Mouse (Mus musculus) hindbrain, embryonic 16.5 days (tissue): ENCODE measurements around the gene Arpc2. TPM values are rescaled to one million over a fixed set of nuclear protein-coding genes. Genes with fewer than 3 reads are reported as not detected.

Experiments used
- ATAC-seq: fragments of 200-750 bp; cut with Nextera tagmentation; 2 replicates; pipeline ENCODE4 v1.8.0; 2017; ENCODE audit warnings: moderate TSS enrichment, moderate library complexity
- H3K27ac ChIP-seq: fragments of 300-500 bp; sonication (generic); 2 replicates; pipeline ENCODE4 v1.5.1; 2014; ENCODE audit warnings: low read depth, mild to moderate bottlenecking, control low read depth, low read length, moderate library complexity
- H3K27me3 ChIP-seq: fragments of 300-500 bp; sonication (generic); replicated peaks from 2 replicates; pipeline ENCODE4 v1.6.1; 2014; ENCODE audit warnings: low read length; ENCODE audit not compliant: control insufficient read depth, insufficient read depth
- H3K36me3 ChIP-seq: fragments of 300-500 bp; sonication (generic); 2 replicates; pipeline ENCODE4 v1.6.1; 2014; ENCODE audit warnings: mild to moderate bottlenecking, low read length, moderate library complexity, mixed read lengths; ENCODE audit not compliant: control insufficient read depth, insufficient read depth
- H3K4me1 ChIP-seq: fragments of 300-500 bp; sonication (generic); 2 replicates; pipeline ENCODE4 v1.6.1; 2014; ENCODE audit warnings: low read depth, low read length; ENCODE audit not compliant: control insufficient read depth, insufficient read depth
- H3K4me2 ChIP-seq: fragments of 300-500 bp; sonication (generic); 2 replicates; pipeline ENCODE4 v1.6.1; 2014; ENCODE audit warnings: mild to moderate bottlenecking, low read length, control low read depth, moderate library complexity
- H3K4me3 ChIP-seq: fragments of 300-500 bp; sonication (generic); 2 replicates; pipeline ENCODE4 v1.5.1; 2014; ENCODE audit warnings: mild to moderate bottlenecking, low read length, control low read depth, moderate library complexity
- H3K9ac ChIP-seq: fragments of 300-500 bp; sonication (generic); 2 replicates; pipeline ENCODE4 v1.6.1; 2014; ENCODE audit warnings: low read depth, mild to moderate bottlenecking, control low read depth, low read length, moderate library complexity
- H3K9me3 ChIP-seq: fragments of 300-500 bp; sonication (generic); 2 replicates; pipeline ENCODE4 v1.6.1; 2014; ENCODE audit warnings: mild to moderate bottlenecking, low read length, moderate library complexity; ENCODE audit not compliant: control insufficient read depth
- WGBS: fragments of 180-500 bp; shearing (Covaris S2); extraction: QIAGEN DNeasy Blood & Tissue Kit; methylation state at CpG from one replicate; pipeline ENCODE4 v1.1.7; 2014; 5-methylcytosine and 5-hydroxymethylcytosine counted together
- polyA plus RNA-seq: library from polyadenylated mRNA; unstranded; fragments of >200 nt; fragmentation: Nextera tagmentation; extraction: Ambion mirVana; gene quantifications from 2 replicates; pipeline ENCODE4 v1.2.1, GENCODE M21; 2015

Arpc2 gene
- polyA plus RNA-seq, 1 experiment from 2014 or later = 415 TPM

DNA sequence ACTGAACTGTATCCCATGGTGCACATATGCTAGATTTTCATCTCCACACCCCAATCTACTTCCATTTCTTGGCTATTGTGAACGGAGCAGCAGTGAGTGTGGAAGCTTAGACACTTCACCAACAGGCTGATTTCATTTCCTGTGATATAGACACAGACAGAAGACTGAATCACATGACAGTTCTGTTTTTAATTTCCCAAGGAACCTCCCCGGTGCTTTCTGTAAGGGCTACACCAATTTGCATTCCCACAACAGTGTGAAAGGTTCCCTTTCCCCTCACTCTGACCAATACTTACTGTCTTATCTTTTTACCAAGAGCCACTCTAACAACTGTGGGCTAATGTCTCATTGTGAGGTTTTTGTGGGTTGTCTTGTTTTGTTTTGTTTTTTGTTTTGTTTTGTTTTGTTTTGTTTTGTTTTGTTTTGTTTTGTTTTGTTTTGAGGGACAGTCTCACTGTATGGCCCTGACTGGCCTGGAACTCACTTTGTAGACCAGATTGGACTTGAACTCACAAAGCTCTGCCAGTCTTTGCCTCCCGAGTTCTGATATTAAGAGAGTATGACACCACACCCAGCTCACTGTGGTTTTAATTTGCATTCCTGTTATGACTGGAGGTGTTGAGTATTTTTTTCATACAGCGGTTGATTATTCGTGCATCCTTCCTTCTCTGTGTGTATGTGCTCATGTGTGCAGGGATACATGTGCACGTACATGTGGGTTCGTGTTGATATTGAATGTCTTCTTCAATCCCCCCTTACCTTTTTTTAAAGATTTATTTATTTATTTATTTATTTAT is 34.6 kb upstream of the Arpc2 start:
- ATAC-seq = no peak
- Histone ChIP-seq H3K4me1 (no peaks in the 10 kb centered on the region), H3K27me3 (no peaks in the 10 kb centered on the region), H3K9ac (no peak overlapping the region), H3K9me3 (no peaks in the 10 kb centered on the region), H3K36me3 (no peaks in the 10 kb centered on the region), H3K4me3 (no peak overlapping the region), H3K4me2 (no peak overlapping the region), H3K27ac (no peak overlapping the region)
- 87% methylated on average over 7 of the region's 7 CpGs for WGBS

DNA sequence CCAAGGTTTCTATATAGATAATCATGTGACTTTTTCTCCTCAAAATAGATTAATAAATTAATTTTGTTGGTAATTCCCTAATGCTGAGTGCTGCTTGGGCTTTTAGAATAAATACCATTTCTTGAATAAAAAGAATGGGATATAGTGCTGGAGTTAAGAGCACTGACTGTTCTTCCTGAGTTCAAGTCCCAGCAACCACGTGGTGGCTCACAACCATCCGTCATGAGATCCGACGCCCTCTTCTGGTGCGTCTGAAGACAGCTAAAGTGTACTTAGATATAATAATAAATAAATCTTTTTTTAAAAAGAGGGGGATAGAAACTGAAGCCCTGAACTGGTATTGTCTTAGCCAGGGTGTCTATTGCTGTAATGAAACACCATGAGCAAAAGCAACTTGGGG is 32.4 kb upstream of the Arpc2 start:
- Histone ChIP-seq H3K4me1 (no peaks in the 10 kb centered on the region), H3K27ac (no peak overlapping the region), H3K36me3 (no peaks in the 10 kb centered on the region), H3K9ac (no peak overlapping the region), H3K4me3 (no peak overlapping the region), H3K27me3 (no peaks in the 10 kb centered on the region), H3K4me2 (no peak overlapping the region), H3K9me3 (no peaks in the 10 kb centered on the region)
- 61% methylated on average over 5 of the region's 5 CpGs for WGBS
- no peak for ATAC-seq

DNA sequence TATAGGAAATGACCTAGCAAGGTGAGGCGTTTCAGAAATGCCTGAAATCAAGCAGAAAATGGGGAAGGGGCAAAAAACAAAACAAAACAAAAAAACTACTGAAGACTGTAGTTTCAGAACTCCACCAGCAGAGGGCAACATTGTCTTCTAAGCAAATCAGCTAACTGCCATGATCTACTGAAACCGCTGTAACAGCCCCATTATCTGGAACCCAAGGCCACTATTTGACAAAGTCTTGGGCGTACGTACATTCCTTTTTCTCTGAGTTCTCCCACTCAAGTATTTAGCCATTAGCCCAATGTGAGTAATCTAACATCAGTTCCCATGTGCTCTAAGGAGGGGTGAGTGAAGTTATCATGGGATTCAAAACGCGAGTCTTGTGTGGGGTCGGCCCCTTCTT is 30.0 kb upstream of the Arpc2 start:
- no peaks in the 10 kb centered on the region for H3K4me1 ChIP-seq
- H3K9me3 ChIP-seq = no peaks in the 10 kb centered on the region
- H3K4me2 ChIP-seq = no peak overlapping the region
- no peak overlapping the region for H3K9ac ChIP-seq
- WGBS = 64% methylated on average over 7 of the region's 7 CpGs
- H3K27me3 ChIP-seq = no peaks in the 10 kb centered on the region
- no peaks in the 10 kb centered on the region for H3K36me3 ChIP-seq
- H3K4me3 ChIP-seq = no peak overlapping the region
- no peak for ATAC-seq
- H3K27ac ChIP-seq = no peak overlapping the region

DNA sequence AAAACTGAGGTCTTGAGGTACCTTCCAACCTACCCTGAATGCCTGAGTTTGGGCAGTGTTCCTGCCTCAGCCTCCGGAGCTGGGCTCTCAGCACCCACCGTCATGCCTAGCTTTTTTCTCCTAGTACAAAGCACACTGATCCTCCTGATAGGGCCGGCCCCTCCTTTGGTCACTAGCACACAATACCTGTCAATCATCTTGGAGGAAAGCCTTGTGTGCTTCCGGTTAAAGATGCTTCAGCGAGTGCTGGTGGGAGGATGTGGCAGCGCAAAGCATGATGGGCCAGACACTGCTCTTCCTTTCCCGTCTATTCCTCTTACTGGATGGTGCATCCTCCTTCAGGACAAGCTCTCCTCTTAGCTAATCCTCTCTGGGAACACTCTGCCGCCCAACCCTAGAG is 29.2 kb upstream of the Arpc2 start:
- no peak overlapping the region for H3K4me3 ChIP-seq
- H3K4me1 ChIP-seq = no peaks in the 10 kb centered on the region
- no peaks in the 10 kb centered on the region for H3K27me3 ChIP-seq
- no peak for ATAC-seq
- H3K27ac ChIP-seq = no peak overlapping the region
- H3K9me3 ChIP-seq = no peaks in the 10 kb centered on the region
- no peaks in the 10 kb centered on the region for H3K36me3 ChIP-seq
- H3K4me2 ChIP-seq = no peak overlapping the region
- WGBS = 66% methylated on average over 8 of the region's 8 CpGs
- no peak overlapping the region for H3K9ac ChIP-seq

DNA sequence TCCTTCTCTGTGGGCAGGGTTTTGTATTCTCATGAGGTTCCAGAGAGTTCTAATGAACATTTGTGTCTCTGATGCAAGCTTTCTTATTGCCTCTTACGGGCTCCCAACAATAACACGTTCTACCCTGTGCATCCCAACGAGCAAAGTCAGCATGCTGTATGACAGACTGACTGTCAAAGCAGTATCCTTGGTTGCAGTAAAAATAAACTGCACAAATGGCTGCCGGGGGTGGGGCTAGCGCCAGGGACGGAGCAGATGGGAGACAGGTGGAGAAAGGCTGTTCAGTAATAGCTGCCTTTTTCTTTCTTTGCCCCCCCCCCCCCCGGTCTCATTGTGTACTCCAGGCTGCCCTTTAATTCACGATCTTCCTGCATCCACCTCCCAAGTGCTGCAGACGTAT is 28.0 kb upstream of the Arpc2 start:
- no peaks in the 10 kb centered on the region for H3K27me3 ChIP-seq
- no peak overlapping the region for H3K4me3 ChIP-seq
- ATAC-seq = no peak
- no peak overlapping the region; the same call in 1 of the 2 replicates for H3K9ac ChIP-seq
- no peaks in the 10 kb centered on the region for H3K4me1 ChIP-seq
- H3K36me3 ChIP-seq = no peaks in the 10 kb centered on the region
- H3K4me2 ChIP-seq = no peak overlapping the region
- no peak overlapping the region for H3K27ac ChIP-seq
- no peaks in the 10 kb centered on the region for H3K9me3 ChIP-seq
- WGBS = 47% methylated on average over 8 of the region's 9 CpGs

DNA sequence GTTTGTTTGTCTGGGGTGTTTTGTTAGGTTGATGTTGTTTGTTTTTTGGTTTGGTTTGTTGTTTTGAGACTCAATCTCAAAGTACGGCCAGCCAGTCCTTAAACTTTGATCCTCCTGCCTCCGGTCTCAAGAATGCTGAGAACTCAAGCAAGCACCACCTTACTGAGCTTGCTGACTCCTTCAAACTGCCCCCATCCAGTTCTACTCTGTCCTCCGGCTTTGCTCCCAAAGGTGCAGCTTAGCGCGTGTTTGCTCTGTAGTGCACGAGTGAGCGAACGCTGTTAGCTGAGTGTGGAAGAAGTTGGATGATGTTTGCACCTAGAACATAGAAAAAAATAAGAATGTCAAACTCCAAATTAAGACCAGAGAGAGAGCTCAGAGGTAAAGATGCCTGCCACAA is 26.9 kb upstream of the Arpc2 start:
- Histone ChIP-seq H3K27ac (no peak overlapping the region), H3K9ac (no peak overlapping the region), H3K4me2 (no peak overlapping the region), H3K4me3 (no peak overlapping the region), H3K36me3 (no peaks in the 10 kb centered on the region), H3K27me3 (no peaks in the 10 kb centered on the region), H3K4me1 (no peaks in the 10 kb centered on the region), H3K9me3 (no peaks in the 10 kb centered on the region)
- 89% methylated on average over 8 of the region's 8 CpGs for WGBS
- ATAC-seq = no peak

DNA sequence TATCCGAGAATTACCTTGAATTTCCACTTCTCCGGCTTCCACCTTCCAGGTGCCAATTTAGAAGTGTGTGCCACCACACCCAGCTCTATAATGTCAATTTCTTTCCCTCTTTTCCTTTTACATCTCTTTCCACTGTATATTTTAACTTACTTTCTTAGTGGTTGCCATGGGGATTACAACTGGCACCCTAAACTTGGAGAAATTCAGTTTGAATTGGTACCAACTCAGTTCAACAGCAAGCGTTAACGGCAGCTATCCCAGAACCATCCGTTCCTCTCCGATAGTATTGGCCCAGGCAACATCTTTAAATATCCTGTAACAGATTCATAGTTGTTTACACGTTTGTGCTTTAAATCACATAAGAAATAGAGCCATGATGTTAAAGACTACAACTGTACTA is 16.0 kb upstream of the Arpc2 start:
- no peak for ATAC-seq
- Histone ChIP-seq H3K27ac (no peak overlapping the region), H3K27me3 (no peaks in the 10 kb centered on the region), H3K36me3 (no peaks in the 10 kb centered on the region), H3K4me1 (no peaks in the 10 kb centered on the region), H3K4me3 (no peak overlapping the region), H3K4me2 (no peak overlapping the region), H3K9ac (no peak overlapping the region), H3K9me3 (no peaks in the 10 kb centered on the region)
- 85% methylated on average over 7 of the region's 7 CpGs for WGBS

DNA sequence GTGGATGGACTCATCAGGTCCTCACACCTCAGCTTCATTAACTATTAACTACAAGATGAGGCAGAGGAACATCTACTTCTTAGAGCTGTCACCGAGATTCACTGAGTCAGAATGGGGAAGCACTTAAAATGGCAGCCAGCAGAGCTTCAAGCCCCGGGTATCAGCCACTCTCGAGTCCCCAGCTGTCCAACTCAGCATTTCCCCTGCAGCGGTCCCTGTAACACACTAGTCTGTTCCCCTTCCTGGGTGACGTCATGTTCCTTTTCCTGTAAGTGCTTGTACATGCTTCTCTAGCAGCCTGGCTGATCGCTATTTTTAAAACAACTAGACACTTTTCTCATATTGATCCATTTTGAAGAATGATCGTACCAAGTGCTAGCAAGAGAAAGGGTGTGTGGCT is 8.6 kb upstream of the Arpc2 start:
- no peak overlapping the region for H3K9ac ChIP-seq
- H3K36me3 ChIP-seq = no peaks in the 10 kb centered on the region
- no peak overlapping the region for H3K4me2 ChIP-seq
- 80% methylated on average over 7 of the region's 7 CpGs for WGBS
- ATAC-seq = no peak
- H3K4me1 ChIP-seq = no peaks in the 10 kb centered on the region
- H3K4me3 ChIP-seq = no peak overlapping the region
- H3K27me3 ChIP-seq = no peaks in the 10 kb centered on the region
- no peak overlapping the region for H3K27ac ChIP-seq
- H3K9me3 ChIP-seq = no peaks in the 10 kb centered on the region

DNA sequence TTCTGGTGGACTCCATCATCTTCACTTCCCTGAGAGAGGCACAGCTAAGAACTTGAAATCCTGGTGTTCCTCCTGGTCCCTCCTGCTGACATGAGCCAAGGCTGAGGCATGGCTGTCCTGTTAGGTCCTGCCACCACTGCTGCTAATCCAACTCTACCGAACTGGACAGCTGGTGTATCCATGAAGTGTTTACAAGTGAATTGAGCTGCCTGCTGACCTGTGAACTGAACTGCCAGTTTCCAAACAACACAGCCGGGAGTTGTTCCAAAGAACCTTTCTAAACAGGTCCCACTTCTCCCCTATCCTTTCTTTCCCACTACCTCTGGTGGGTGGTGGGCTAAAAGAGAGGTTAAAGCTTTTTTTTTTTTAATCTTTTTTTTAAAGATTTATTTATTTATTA is 5.9 kb upstream of the Arpc2 start:
- no peaks in the 10 kb centered on the region for H3K27me3 ChIP-seq
- H3K9ac ChIP-seq = no peak overlapping the region
- 87% methylated on average over 2 of the region's 2 CpGs for WGBS

More for the DNA sequence above, 5.9 kb upstream of the Arpc2 start:
- no peak overlapping the region for H3K27ac ChIP-seq
- no peak overlapping the region for H3K4me3 ChIP-seq
- ATAC-seq = no peak
- H3K4me1 ChIP-seq = no peaks in the 10 kb centered on the region
- no peak overlapping the region for H3K4me2 ChIP-seq
- no peaks in the 10 kb centered on the region for H3K36me3 ChIP-seq
- H3K9me3 ChIP-seq = no peaks in the 10 kb centered on the region
